Mouse (Mus musculus) v-Abl transformed pro-B cells (cell line): ENCODE data around the gene Tff1.

Experiments
- in situ Hi-C, 2 experiments: fragments of 400-800 bp; cut with MboI; formaldehyde crosslinking; loops; one replicate each; pipeline ENCODE4 v1.15.1; 2025; ENCODE audit not compliant: unreplicated experiment in 2 of 2

Gene Tff1

GRCm38 (mm10) chr17:31157921-31158320, 7.2 kb downstream of the Tff1 start:
- in situ Hi-C loops: no loop called here

GRCm38 (mm10) chr17:31153785-31154184, 11.3 kb downstream of the Tff1 start:
- in situ Hi-C loops: no loop called here

DNA sequence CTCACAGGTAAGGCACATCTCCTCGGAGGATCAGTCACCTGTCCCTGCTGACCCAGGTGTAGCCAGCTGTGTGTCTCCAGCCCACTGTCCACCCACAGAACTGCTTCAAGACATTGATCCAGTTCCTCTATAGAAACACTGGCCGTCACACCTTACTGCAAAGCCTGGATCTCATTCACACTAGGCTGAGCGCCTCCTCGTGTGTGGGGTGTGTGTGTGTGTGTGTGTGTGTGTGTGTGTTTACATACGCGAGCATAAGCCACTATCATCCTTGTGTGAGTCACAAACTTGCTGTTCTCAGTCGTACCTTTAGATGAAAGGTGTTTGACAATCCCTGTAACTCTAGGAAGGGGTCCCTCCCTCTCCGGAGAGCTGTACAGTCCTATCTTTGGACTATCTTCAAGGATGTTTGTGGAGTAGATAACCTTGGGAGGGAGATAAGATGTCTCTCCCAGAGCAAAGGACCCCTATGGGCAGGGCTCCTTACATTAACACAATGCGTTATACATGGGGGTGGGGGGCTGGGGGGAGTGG, 12.0 kb downstream of the Tff1 start:
- in situ Hi-C loops: no loop called here

DNA sequence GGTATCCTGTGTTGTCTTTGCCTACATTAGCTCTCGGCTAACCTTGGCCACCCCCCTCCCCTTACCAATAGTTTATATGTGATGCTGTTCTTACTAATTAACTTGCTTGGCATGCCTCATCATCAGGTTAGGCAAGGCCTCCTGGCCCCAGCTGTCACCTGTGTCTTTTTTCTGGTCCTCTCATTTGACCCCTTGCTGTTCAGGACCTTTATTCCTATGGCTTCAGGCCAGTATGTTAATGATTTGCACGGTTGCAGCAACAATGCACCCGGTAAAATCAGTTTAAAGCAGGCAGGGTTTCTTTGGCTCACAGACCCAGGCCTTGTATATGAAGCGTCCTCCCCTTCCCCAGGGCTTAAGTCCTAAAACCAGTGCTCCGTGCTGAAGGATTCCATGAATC, 12.6 kb downstream of the Tff1 start:
- in situ Hi-C loops: no loop called here

GRCm38 (mm10) chr17:31145998-31146397, 19.1 kb downstream of the Tff1 start:
- in situ Hi-C loops: no loop called here

- in situ Hi-C loops: loop anchor here (5.0 kb wide), 1 partner anchor 38 kb away; no protein-coding TSS in a partner anchor
Observed at GRCm38 (mm10) chr17:31144040-31145037, 20.7 kb downstream of the Tff1 start, which contains the start of gene Tff2. TSS of gene Tff2 (minus strand) at chr17:31144282.

GRCm38 (mm10) chr17:31142116-31142515, 23.0 kb downstream of the Tff1 start:
- in situ Hi-C loops: loop anchor here (5.0 kb wide), 1 partner anchor 40 kb away; no protein-coding TSS in a partner anchor

DNA sequence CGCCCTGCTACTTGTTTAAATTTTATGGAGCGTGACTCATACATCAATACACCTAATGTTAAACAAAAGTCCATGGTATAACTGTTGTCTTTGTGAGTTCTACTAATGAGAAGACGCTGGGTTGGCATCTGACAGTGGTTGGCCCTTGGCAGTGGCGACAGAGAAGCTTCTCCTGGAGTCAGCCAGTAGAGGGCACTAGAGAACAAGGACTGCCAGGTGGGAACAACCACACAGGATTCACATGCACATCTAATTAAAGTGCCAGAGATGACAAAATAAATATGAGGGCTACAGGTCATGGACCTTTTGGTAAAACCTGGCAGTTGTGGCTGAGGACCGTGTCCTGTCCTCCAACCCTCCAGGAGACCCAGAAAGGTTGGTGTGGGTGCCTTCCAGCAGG, 26.7 kb downstream of the Tff1 start:
- in situ Hi-C loops: loop anchor here in 1 of 2 experiments (5.0 kb wide), 1 partner anchor 134 kb away; no protein-coding TSS in a partner anchor

DNA sequence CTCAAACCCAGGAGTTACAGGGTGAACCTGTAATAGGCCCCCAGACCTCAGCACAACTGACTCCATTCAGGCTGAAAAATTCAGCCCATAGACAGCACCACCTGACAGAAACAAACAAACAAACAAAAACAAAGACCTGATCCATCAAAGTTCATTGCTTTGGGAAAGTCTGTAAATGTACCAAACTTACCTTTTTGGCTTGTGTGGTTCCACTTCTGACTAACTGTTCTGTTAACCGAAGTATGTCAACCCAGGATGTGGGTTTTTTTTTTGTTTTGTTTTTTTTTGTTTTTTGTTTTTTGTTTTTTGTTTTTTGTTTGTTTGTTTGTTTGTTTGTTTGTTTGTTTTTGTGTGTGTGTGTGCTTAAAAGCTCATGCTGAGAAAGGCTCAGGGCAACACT, 28.3 kb downstream of the Tff1 start:
- in situ Hi-C loops: loop anchor here in 1 of 2 experiments (5.0 kb wide), 1 partner anchor 135 kb away; no protein-coding TSS in a partner anchor

- in situ Hi-C loops: loop anchor here in 1 of 2 experiments (5.0 kb wide), 1 partner anchor 136 kb away; no protein-coding TSS in a partner anchor
Observed at GRCm38 (mm10) chr17:31136291-31136690, 28.8 kb downstream of the Tff1 start.

- in situ Hi-C loops: loop anchor here in 1 of 2 experiments (5.0 kb wide), 1 partner anchor 137 kb away; no protein-coding TSS in a partner anchor
Observed at GRCm38 (mm10) chr17:31134913-31135312, 30.2 kb downstream of the Tff1 start.

GRCm38 (mm10) chr17:31133776-31134175, 31.3 kb downstream of the Tff1 start:
- in situ Hi-C loops: no loop called here

GRCm38 (mm10) chr17:31131269-31131821, 33.7 kb downstream of the Tff1 start:
- in situ Hi-C loops: no loop called here

DNA sequence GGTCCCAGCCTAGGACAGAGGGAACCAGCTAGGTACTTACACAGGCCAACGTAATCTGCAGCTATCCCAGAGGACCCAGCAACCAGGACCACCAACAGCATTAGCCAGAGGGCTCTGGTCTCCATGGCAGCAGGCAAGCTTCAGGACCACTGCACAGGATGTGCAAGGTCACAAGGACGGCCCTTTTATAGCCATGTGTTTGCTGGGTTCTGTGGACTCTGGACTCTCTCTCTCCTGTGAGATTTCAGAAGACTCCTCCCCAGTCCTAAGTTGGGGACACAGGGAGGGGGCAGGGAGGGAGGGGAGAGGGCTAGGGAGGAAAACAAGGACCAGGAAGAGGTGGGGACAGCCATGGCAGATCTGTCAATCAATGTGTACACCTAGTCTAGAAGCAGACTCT, 35.6 kb downstream of the Tff1 start, which contains the start of gene Tff3:
Gene Tff3, minus strand, starts transcription at position 195 of the 400 bp plus-strand sequence.
- in situ Hi-C loops: loop anchor here in 1 of 2 experiments (5.0 to 10.0 kb wide), 2 partner anchors 148 to 535 kb away; partner anchors contain the start of gene Rsph1

DNA sequence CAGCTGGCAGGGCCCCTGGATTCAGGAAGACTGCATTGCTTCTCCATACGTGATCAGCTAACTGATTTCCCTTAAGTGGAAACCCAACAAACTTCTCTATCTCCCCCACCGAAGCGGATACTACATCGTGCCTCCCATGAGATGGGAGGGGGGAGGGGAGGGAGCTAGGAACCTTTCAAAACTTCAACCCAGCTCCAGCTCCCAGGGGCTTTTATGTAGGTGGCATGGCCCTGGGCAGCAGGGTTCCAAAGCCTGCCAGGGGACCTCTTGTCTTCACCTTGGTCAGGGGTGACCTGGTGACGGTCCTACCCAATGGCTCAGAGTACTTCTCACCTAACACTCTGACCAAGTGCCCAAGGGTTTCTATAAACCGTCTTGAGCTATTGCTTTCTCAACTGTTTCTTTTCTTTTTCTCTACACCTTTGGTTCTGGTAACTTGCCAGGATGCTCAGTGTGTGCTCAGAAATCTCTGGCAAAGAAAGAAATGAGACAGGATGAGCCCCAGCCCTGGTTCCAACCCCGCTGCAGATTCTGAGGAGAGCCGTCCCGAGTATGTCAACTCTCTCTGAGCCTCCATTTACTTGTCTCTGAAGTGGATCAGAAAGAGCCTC, 36.3 kb downstream of the Tff1 start:
- in situ Hi-C loops: loop anchor here in 1 of 2 experiments (5.0 to 10.0 kb wide), 2 partner anchors 148 to 536 kb away; partner anchors contain the start of gene Rsph1

GRCm38 (mm10) chr17:31125548-31126266, 39.4 kb downstream of the Tff1 start:
- in situ Hi-C loops: loop anchor here in 1 of 2 experiments (5.0 to 10.0 kb wide), 2 partner anchors 152 to 539 kb away; partner anchors contain the start of gene Rsph1

DNA sequence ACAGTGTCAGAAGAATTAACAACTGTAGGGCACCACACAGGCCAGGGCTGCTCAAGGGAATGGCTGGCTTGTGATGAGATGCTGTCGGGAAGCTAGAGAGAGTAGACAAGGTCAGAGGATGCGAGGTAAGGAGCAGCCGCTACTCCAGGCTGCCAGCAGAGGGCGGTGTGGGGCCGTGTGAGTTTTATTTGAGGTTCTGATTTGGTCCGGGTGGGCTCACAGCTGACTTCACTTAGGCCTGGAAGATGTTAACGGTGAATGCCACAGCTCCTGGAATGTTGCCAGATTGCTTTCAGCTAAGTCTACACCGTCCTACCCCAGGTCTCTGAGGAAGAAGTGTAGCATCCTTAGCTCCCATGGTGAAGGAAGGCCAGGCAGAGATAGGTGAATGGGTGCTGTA, 43.1 kb downstream of the Tff1 start:
- in situ Hi-C loops: loop anchor here (5.0 to 25.0 kb wide), 4 partner anchors 310 to 543 kb away; partner anchors contain the start of gene U2af1 (in 1 of the 2)

GRCm38 (mm10) chr17:31119429-31119828, 45.6 kb downstream of the Tff1 start:
- in situ Hi-C loops: loop anchor here (5.0 to 25.0 kb wide), 4 partner anchors 102 to 543 kb away; partner anchors contain the start of gene U2af1 (in 1 of the 2)

DNA sequence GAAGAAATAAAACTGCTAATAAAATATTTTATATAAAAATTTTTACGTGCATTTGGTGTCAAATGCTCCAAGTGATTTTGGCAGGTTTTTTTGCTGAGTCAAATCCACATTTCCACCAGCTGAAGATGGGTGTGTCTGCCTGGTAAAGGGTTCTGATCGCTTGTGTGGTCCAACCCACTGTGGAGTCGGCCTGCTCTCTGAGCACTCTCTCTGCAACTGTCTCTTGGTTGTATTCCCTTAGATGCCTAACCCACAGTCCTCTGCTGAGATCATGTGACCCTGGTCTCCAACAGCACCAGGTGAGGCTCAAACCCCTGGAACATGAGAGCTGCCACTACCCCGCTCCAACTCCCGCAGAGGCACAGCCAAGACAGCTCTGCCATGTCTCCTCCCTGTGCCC, 47.1 kb downstream of the Tff1 start:
- in situ Hi-C loops: loop anchor here (5.0 to 25.0 kb wide), 4 partner anchors 101 to 544 kb away; partner anchors contain the start of gene U2af1 (in 1 of the 2)
